Mouse (Mus musculus): ENCODE measurements around the gene Ttc23. TPM values are rescaled to one million over a fixed set of nuclear protein-coding genes. Genes with fewer than 3 reads are reported as not detected.

Ttc23 gene
- total RNA-seq (2014; fragmentation: Nextera tagmentation) (1.1 and 3.3 TPM in 2 replicates), total RNA-seq (2017) (0.70 and 3.9 TPM in 2 replicates), polyA plus RNA-seq (2012) (0.03 and 0.07 TPM in 2 replicates)

GRCm38 (mm10) chr7:67647277-67647676 is at the start of gene Ttc23:
Ttc23 (plus strand) TSS chr7:67647410.
- no peak within 1 kb of the TSS for H3K4me3 ChIP-seq (ENCODE audit: low read depth, low read length)
- TF ChIP-seq POLR2AphosphoS5 (IDR thresholded peaks at IDR 0.05; ENCODE audit: insufficient replicate concordance, low read depth, low read length) = no peak
- no peak for TF ChIP-seq TAL1 (conservative IDR thresholded peaks at IDR 0.05; ENCODE audit: low read depth, low read length)
- no peak for TF ChIP-seq CTCF (IDR thresholded peaks at IDR 0.05; ENCODE audit: low read depth, low read length)
- TF ChIP-seq GATA2 (IDR thresholded peaks at IDR 0.05; ENCODE audit: borderline replicate concordance, low read depth, low read length) = no peak
- TF ChIP-seq GATA1 (IDR thresholded peaks at IDR 0.05; ENCODE audit: borderline replicate concordance, low read length) = no peak
- H3K36me3 ChIP-seq (replicated peaks) = peaks cover 4% of the 10 kb centered on the region
- ATAC-seq (ENCODE audit: extremely low read depth, insufficient number of reproducible peaks, low FRiP score, poor library complexity, severe bottlenecking) (no peak), DNase-seq (ENCODE audit: low spot score) (no peak)
- no peaks in the 10 kb centered on the region for H3K27me3 ChIP-seq (ENCODE audit: insufficient read depth, low read length)
- H3K9me3 ChIP-seq (replicated peaks) = no peaks in the 10 kb centered on the region
- peaks cover 9% of the 10 kb centered on the region for H3K4me1 ChIP-seq (ENCODE audit: insufficient read depth, low read depth, low read length)

GRCm38 (mm10) chr7:67598050-67598449 is 49.2 kb upstream of the Ttc23 start:
- Histone ChIP-seq H3K9me3 (replicated peaks) (no peaks in the 10 kb centered on the region), H3K4me1 (ENCODE audit: insufficient read depth, low read depth, low read length) (no peaks in the 10 kb centered on the region), H3K4me3 (ENCODE audit: low read depth, low read length) (no peak overlapping the region), H3K36me3 (replicated peaks) (peaks cover 8% of the 10 kb centered on the region), H3K27me3 (ENCODE audit: insufficient read depth, low read length) (no peaks in the 10 kb centered on the region)
- DNase-seq (ENCODE audit: low spot score) (no peak), ATAC-seq (ENCODE audit: extremely low read depth, insufficient number of reproducible peaks, low FRiP score, poor library complexity, severe bottlenecking) (no peak)
- TF ChIP-seq GATA1 (IDR thresholded peaks at IDR 0.05; ENCODE audit: borderline replicate concordance, low read length) = no peak
- TF ChIP-seq POLR2AphosphoS5 (IDR thresholded peaks at IDR 0.05; ENCODE audit: insufficient replicate concordance, low read depth, low read length) = no peak
- no peak for TF ChIP-seq TAL1 (conservative IDR thresholded peaks at IDR 0.05; ENCODE audit: low read depth, low read length)
- TF ChIP-seq GATA2 (IDR thresholded peaks at IDR 0.05; ENCODE audit: borderline replicate concordance, low read depth, low read length) = no peak
- no peak for TF ChIP-seq CTCF (IDR thresholded peaks at IDR 0.05; ENCODE audit: low read depth, low read length)

DNA sequence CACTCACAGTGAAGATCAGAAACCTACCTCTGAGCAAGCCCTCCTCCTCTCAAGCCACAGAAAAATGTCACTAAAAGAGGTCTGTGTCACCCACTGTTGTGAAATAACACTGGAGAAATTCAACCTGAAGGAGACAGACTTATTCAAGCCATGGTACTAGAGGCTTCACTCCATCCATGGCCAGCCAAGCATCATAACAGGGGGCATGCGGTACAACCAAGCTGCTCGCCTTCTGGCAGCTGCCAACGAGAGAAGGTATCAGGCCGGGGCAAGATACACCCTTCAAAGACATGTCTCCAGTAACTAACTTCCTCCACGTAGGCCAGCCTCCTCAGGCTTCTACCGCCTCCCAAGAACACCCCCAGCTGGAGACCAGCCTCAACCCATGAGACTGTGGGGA is 42.1 kb upstream of the Ttc23 start:
- no peaks in the 10 kb centered on the region for H3K4me1 ChIP-seq (ENCODE audit: insufficient read depth, low read depth, low read length)
- no peak overlapping the region for H3K4me3 ChIP-seq (ENCODE audit: low read depth, low read length)
- H3K9me3 ChIP-seq (replicated peaks) = no peaks in the 10 kb centered on the region
- H3K36me3 ChIP-seq (replicated peaks) = peaks cover 13% of the 10 kb centered on the region
- H3K27me3 ChIP-seq (ENCODE audit: insufficient read depth, low read length) = no peaks in the 10 kb centered on the region
- ATAC-seq (ENCODE audit: extremely low read depth, insufficient number of reproducible peaks, low FRiP score, poor library complexity, severe bottlenecking) (no peak), DNase-seq (ENCODE audit: low spot score) (no peak)
- no peak for TF ChIP-seq TAL1 (conservative IDR thresholded peaks at IDR 0.05; ENCODE audit: low read depth, low read length)
- TF ChIP-seq GATA2 (IDR thresholded peaks at IDR 0.05; ENCODE audit: borderline replicate concordance, low read depth, low read length) = no peak
- TF ChIP-seq CTCF (IDR thresholded peaks at IDR 0.05; ENCODE audit: low read depth, low read length) = no peak
- no peak for TF ChIP-seq POLR2AphosphoS5 (IDR thresholded peaks at IDR 0.05; ENCODE audit: insufficient replicate concordance, low read depth, low read length)
- no peak for TF ChIP-seq GATA1 (IDR thresholded peaks at IDR 0.05; ENCODE audit: borderline replicate concordance, low read length)

DNA sequence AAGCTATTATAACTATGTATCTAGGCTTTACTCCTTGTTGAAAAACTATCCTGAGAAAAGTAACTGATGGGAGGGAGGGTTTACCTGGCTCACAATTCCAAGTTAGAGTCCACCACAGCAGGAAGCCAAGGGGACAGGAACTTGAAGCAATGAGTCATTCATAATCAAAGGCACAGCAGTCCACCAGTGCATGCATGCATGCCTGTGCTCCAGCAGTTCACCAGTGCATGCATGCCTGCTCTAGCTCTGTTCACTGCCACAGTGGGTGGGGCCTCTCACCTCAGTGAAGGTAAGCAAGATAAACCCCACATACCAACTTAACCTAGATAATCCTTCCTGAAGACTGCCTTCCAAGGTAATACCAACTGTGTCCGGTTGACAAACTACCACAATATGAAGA is 41.0 kb upstream of the Ttc23 start:
- no peak for DNase-seq (ENCODE audit: low spot score)
- no peak for ATAC-seq (ENCODE audit: extremely low read depth, insufficient number of reproducible peaks, low FRiP score, poor library complexity, severe bottlenecking)
- H3K27me3 ChIP-seq (ENCODE audit: insufficient read depth, low read length) = no peaks in the 10 kb centered on the region
- no peak overlapping the region for H3K4me3 ChIP-seq (ENCODE audit: low read depth, low read length)
- peaks cover 19% of the 10 kb centered on the region for H3K36me3 ChIP-seq (replicated peaks)
- H3K4me1 ChIP-seq (ENCODE audit: insufficient read depth, low read depth, low read length) = no peaks in the 10 kb centered on the region
- no peak for TF ChIP-seq GATA2 (IDR thresholded peaks at IDR 0.05; ENCODE audit: borderline replicate concordance, low read depth, low read length)
- H3K9me3 ChIP-seq (replicated peaks) = no peaks in the 10 kb centered on the region

DNA sequence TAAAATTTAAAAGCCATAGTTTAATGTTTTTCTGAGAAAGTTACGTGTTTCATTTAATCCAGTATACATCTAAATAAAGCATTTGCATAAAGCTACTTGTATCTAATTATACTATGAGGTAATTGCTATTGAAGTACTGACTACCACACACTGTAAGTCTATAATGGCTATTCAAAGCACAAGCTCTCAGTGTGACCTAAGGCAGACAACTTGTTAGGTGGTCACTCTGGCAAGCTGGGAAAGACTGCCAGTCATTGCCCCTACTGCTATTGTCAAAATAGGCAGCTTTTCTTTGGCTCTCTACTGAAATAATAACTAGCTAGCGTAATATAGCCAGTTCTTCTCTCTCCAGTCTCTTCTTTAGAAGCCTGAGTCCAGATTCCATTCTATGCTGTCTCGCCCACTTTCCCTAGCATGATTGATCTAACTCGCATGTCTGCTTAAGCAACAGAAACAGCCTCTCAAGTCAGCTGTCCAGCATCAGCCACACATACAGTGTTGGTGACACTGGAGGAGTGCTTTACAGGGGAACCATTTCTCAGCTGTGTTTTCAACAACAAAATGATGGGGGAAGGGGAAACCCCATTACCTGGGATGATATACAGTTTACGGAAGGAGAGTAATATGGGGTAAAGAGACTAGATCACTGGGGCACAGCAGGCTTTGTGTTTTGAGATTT is 39.4 kb upstream of the Ttc23 start:
- no peaks in the 10 kb centered on the region for H3K4me1 ChIP-seq (ENCODE audit: insufficient read depth, low read depth, low read length)
- ATAC-seq (ENCODE audit: extremely low read depth, insufficient number of reproducible peaks, low FRiP score, poor library complexity, severe bottlenecking) = no peak
- no peaks in the 10 kb centered on the region for H3K27me3 ChIP-seq (ENCODE audit: insufficient read depth, low read length)
- DNase-seq (ENCODE audit: low spot score) = no peak
- no peaks in the 10 kb centered on the region for H3K9me3 ChIP-seq (replicated peaks)
- TF ChIP-seq TAL1 (conservative IDR thresholded peaks at IDR 0.05; ENCODE audit: low read depth, low read length) (no peak), GATA2 (IDR thresholded peaks at IDR 0.05; ENCODE audit: borderline replicate concordance, low read depth, low read length) (no peak), GATA1 (IDR thresholded peaks at IDR 0.05; ENCODE audit: borderline replicate concordance, low read length) (no peak), POLR2AphosphoS5 (IDR thresholded peaks at IDR 0.05; ENCODE audit: insufficient replicate concordance, low read depth, low read length) (no peak), CTCF (IDR thresholded peaks at IDR 0.05; ENCODE audit: low read depth, low read length) (no peak)
- H3K36me3 ChIP-seq (replicated peaks) = peaks cover 31% of the 10 kb centered on the region
- no peak overlapping the region for H3K4me3 ChIP-seq (ENCODE audit: low read depth, low read length)

- DNase-seq (ENCODE audit: low spot score) (no peak), ATAC-seq (ENCODE audit: extremely low read depth, insufficient number of reproducible peaks, low FRiP score, poor library complexity, severe bottlenecking) (no peak)
- TF ChIP-seq POLR2AphosphoS5 (IDR thresholded peaks at IDR 0.05; ENCODE audit: insufficient replicate concordance, low read depth, low read length) = no peak
- no peak for TF ChIP-seq CTCF (IDR thresholded peaks at IDR 0.05; ENCODE audit: low read depth, low read length)
- no peak for TF ChIP-seq GATA1 (IDR thresholded peaks at IDR 0.05; ENCODE audit: borderline replicate concordance, low read length)
- TF ChIP-seq TAL1 (conservative IDR thresholded peaks at IDR 0.05; ENCODE audit: low read depth, low read length) = no peak
- TF ChIP-seq GATA2 (IDR thresholded peaks at IDR 0.05; ENCODE audit: borderline replicate concordance, low read depth, low read length) = no peak
- no peak overlapping the region for H3K4me3 ChIP-seq (ENCODE audit: low read depth, low read length)
- H3K4me1 ChIP-seq (ENCODE audit: insufficient read depth, low read depth, low read length) = no peaks in the 10 kb centered on the region
- no peaks in the 10 kb centered on the region for H3K9me3 ChIP-seq (replicated peaks)
- no peaks in the 10 kb centered on the region for H3K27me3 ChIP-seq (ENCODE audit: insufficient read depth, low read length)
- peaks cover 35% of the 10 kb centered on the region for H3K36me3 ChIP-seq (replicated peaks)
Observed at GRCm38 (mm10) chr7:67608348-67609024, 38.7 kb upstream of the Ttc23 start.

Measured in G1E (cell line).